Mouse (Mus musculus) embryo, embryonic 10 days (tissue): ENCODE measurements around the gene Pkmyt1.

Experiments used
- DNase-seq: peaks from one replicate; pipeline ENCODE4 v3.0.0-alpha.2; 2015; ENCODE audit warnings: low spot score

Gene Pkmyt1

DNA sequence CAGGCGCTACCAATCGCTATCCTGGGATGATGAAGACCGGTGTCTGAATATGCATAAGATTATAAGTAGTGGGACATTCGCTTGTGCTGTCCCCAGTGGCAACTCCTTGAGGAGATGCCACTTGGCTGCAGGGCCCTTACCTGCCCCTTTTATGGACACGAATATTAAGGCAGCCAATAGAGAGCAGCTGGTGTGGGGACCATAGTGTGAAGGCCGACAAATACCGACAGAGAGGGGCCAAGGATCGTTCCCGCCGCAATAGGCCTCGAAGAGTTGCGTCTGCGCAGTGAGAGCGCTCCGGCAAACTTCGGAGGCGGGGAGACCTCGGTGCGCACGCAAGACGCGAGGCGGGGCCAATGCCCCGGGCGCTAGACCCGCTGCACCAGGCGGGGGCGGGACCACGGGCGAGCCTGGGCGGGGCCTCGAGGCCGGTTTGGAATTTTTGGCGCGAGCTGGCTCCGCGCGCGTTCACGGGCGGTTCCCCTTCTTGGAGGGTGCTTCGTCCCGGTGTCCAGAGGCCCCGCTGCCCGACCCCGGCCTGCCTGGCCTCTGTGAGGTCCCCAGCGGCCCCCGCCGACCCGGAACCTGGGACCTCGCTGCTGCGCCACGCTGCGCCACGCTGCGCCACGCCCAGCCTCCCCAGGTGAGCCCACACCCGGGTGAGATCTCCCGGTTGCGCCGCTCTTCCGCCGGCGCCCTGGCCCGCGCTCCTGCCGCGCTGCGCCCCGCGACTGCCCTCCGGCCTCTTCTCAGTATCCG is at the start of gene Pkmyt1:
Gene Pkmyt1 (plus strand): TSS at position 338 of the 759 bp plus-strand sequence.
- peak; percentile 97 for DNase-seq

DNA sequence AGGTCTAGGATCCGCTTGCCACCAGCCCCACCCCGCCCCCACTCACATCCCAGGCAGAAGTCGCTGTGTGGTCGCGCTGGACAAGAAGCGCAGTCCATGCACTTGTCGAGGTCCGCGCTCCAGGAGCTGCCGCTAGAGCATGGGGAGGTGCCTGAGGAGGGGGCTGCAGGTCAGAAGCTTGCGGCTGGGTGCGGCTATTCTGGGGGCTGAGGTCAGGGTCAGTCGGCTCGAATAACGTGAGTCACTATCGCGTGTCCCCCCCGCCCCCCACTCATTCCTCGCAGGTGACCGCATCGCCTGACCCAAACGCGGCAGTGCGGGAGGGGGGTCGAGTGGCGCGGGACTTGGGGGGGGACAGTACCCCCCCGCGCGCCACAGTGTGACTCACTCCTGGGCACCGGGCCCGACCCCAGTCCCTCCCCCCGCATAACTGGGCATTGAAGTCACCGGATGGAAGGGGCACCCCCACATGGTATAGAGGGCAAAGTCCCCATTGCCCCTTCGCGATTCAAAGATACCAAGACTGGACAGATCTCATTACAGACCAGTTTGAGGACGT is 49.6 kb upstream of the Pkmyt1 start:
- peak; percentile 57 for DNase-seq

DNA sequence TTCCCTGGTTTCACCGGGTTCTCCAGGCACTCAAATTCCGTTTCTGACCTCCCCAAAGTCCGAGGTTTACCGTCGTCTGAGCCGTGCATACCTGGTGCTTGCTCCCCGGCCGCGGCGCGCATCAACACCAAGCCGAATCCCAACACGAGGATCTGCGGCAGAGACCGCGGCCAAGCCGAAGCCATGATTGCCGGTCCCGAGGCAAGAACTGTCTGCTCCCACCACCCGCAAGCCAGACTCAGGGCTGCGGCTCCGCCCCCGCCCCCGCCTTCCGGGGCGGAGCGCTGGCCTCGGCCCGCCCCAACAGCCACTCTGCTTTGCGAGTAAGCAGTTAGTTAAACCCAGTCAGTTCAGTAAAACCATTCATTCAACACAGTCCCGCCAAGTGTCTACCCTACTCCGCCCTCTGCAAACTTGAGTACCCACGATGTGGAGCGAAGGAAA is 48.9 kb upstream of the Pkmyt1 start, which contains the start of gene Tnfrsf12a:
Gene Tnfrsf12a (minus strand): TSS at position 233 of the 444 bp plus-strand sequence.
- peak; percentile 82 for DNase-seq

DNA sequence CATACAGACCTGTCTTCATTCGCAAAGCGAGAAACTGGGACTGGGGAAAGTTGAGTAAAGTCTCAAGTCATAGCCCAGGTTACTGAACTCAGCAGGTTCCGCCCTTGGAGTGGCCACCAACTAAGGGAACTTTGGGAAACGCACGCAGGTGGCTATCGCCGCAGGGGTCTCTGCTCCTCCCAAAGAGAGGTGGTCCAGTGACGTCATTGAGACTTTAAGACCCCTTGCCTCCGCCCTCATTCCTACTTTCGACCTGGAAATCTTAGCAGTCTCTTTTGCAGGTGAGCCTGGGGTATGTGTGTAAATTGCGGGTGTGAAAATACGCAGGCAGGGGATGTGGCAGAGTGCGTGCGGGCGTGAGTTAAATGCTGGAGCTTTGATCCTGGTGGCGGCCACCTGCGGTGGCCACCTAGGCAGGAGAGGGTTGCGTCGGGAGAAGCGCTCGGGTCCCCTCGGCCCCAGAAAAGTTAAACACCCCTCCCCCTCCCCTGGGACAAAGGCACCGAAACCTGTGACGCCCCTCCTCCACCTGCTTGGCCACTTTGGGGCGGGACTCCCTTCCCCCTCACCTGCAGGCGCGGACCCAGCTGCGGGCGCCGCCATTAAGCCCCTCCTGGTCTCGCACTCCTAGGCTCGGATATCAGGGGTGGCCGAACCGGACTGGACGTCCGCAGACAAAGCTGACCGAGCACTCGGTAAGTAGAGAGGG is 46.9 kb upstream of the Pkmyt1 start, which contains the start of gene Cldn6:
Gene Cldn6 (plus strand): TSS at position 123 of the 709 bp plus-strand sequence.
- peak; percentile 55 for DNase-seq

DNA sequence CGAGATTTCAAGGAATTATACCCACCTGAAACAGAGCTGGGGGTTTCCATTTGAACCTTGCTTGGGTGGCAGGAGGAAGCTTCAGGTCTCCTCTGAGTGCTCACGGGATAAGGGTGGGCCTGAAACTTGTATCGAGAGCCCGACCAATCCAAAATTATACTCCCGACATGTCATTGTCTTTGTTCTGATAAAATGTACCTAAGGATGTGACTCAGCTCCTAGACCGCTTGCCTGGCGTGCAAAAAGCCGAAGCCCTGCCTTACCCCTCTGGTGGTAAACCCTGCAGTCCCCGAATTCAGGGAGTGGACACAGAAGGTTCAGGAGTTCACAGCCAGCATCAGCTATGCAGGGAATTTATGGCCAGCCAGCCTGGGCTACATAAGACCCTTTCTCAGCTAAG is 45.8 kb upstream of the Pkmyt1 start:
- no peak for DNase-seq

DNA sequence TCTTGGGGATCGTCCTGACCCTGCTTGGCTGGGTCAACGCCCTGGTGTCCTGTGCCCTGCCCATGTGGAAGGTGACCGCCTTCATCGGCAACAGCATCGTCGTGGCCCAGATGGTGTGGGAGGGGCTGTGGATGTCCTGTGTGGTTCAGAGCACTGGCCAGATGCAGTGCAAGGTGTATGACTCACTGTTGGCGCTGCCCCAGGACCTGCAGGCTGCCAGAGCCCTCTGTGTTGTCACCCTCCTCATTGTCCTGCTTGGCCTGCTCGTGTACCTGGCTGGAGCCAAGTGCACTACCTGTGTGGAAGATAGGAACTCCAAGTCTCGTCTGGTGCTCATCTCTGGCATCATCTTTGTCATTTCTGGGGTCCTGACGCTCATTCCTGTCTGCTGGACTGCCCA is 45.0 kb upstream of the Pkmyt1 start:
- DNase-seq = no peak

DNA sequence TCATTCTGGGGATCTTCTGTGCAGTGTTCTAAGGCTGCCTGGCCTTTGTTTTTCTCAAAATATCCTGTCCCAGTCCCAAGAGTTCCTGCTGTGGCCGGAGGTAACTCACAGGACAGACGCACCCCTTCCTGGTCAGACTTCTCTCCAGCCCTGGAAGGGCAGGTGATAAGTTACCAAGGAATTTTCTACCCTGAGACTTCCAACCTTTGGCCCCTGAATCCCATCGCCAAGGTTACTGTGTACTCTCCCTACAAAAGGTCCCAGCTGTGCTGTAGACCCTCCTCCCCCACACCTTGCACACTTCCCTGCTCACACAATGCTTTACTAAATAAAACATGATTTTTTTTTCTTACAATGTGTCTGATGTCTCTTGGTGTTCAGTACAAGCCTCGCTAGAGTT is 44.0 kb upstream of the Pkmyt1 start:
- no peak for DNase-seq

DNA sequence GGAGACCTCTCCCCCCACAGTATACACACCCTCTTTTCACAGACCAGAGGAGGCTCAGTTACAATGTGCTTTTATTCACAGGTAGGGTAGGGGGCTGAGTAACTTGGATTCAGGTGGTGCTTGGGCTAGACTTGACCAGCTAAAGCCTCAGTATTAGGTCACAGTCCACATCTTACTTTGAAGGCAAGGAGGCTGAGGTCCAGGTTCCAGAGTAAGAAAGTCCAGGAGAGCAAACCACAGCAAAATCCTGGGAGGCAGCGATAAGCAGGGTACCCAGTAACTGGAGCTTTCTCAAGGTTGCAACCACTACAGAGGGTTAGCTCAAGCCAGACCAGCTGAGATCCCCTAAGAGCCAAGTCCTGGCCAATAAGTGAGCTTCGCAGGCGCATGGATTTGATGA is 43.6 kb upstream of the Pkmyt1 start:
- DNase-seq = no peak

DNA sequence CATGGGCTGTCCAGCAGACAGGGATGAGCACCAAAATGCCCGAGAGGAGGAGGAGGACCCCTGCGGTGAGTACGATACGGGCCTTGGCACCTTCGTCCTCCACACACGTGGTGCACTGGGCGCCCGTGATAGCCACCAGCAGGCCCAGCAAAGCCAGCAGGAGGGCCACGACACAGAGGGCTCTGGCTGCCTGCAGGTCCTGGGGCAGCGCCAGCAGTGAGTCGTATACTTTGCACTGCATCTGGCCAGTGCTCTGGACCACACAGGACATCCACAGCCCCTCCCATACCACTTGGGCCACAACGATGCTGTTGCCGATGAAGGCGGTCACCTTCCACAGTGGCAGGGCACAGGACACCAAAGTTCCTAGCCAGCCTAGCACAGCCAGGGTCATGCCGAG is 42.9 kb upstream of the Pkmyt1 start:
- no peak for DNase-seq

DNA sequence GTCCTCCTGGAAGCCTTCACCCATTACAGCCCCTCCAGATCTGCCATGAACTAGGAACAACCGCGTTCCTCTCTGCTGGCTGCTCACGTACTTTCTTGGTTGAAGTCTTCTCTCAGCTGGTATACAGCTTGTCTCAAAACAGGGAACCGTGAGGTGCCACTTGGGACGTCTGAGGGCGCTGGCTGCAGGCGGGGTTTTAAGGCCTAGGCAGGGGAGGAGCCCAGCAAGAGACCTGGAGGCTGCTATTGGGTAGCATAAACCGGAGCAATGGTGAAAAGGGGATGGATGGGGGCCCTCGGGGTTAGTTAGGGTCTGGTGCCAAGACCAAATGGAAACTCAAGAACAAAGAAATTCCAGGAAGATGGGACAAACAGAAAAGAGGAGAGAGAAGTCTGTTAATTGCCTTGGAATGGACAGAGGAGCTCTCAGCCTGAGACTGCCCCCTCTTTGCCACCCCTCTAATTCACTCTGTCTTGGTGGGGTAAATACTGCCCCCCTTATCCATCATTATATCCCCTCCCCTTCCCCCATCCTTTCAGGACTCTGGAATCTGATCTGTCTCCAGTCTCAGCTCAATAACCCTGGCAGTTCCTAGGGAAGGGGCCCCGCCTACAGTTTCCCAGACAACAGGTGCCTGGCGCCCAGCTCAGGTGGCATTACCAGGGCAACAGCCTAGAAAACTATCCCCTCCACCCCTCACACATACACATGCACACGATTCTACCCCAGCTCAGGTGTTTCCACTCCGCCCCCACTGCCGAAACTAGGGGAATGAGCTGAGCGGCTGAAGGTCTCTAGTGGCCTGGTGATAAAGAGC is 42.1 kb upstream of the Pkmyt1 start, which contains the start of gene Cldn9:
Gene Cldn9 (minus strand): TSS at position 171 of the 817 bp plus-strand sequence.
- no peak for DNase-seq

DNA sequence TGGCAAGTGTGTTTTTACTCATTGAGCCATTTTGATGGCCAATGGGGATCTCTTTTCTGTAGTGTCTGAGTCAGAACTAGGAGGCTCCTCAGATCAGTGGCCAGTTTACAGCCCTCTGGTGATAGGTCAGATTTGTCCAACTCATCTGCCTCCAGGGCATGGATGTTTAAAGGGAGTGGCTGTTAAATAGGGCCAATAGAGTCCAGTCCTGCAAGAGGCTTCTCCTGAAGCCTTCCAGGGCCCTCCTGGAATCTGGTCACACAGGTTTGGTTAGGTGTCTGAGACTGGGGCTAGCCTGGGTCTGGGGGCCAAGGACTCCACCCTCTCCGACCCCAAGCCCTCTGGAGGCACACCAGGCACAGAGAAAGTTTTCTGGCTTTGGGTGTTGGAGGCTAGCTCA is 31.6 kb upstream of the Pkmyt1 start:
- peak; percentile 17 for DNase-seq

DNA sequence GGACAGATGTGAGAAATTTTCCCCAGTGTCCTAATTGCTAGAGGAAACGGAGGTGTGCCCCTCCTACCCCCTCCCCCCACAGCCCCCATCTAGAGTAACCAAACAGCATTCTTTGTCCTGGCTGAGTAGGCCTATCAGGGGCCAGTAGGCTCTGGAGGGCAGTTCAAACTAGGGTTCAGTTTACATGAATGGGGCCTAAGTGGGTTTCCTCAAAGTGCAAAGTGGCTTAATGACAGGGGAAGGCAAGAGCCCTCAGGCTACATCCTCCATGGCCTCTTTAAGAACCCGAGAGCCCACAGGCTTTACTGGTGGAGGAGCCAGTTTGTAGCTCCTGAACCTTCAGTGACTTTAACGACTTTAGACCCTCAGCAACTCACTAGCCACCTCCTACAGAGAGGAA is 30.3 kb upstream of the Pkmyt1 start:
- peak; percentile 64 for DNase-seq

DNA sequence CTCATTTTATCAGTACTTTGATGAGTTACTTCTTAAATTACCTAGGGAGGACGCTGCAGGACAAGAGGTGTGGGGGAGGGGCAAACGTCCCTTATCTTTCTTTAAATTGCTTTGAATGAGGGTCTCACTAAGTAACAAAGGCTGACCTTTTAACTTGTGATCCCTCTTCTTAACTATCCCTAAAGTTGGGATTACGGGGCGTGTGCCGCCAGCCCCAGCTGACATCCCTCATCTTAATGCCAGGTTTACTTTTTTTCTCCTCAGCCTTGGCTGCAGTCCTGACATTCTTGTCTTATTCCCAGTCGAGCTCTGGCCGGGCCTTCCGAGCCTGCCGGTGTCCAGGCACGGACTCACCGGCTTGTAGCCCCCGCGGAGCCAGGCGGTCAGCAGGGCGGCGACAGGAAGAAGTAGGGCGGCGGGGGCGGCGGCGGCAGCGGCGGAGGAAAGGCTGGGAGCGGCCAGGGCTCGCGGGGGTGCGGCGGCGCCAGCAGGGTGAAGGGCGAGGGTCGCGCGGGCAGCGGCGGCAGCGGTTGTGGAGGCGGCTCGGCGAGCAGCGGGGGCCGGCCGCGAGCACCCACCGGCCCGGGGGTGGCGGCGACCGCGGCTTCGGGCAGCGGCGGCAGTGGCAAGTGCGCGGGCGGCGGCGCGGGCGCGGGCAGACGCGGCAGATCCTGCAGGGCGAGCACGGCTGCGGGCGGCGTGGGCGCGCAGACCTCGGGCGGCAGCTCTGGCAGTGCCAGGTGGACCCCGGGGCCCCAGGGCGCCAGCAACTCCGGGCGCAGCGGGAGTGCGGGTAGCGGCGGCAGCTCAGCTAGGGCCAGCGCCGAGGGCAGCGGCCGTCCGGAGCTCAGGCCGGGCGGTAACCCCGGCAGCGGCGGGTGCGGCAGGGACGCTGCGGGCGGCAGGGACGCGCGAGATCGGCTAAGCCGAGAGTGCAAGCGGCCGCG is 26.7 kb upstream of the Pkmyt1 start:
- DNase-seq = no peak

DNA sequence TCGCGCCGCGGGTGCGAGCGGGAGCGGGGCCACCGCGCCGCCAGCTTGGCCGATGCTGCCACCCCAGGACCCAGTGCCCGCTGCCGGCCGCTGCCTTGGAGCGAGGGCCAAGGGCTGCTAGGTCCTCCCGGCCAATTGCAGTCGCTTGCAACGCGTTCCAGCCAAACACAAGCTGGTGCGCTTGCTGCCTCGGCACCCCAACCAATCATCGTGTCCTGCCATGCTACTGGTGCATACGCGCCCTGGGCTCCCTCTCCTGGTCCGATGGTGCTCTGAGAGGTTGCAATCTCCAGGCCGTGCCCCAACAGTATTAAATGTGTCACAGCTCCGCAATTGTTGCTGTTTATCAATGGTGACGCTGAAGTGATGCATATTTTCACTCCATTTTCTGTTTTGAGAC is 26.1 kb upstream of the Pkmyt1 start:
- DNase-seq = peak; percentile 96

DNA sequence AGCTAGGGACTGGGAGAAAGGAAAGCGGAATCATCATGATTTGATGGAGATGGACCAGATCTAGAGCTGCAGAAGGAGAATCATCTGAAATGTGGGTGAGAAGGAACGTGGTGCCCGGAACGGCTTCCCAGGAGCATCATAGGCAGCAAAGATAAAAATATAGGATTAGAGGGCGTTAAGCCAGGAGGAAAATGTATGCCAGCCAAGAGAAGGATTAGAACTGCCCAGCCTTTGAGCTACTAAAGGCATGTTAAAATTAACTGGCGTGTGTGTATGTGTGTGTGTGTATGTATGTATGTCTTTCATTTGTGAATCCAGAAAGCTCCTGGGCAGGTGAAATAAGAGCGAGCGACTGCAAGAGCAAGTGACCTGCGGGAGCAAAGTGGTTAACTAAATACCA is 22.8 kb upstream of the Pkmyt1 start:
- DNase-seq = no peak

DNA sequence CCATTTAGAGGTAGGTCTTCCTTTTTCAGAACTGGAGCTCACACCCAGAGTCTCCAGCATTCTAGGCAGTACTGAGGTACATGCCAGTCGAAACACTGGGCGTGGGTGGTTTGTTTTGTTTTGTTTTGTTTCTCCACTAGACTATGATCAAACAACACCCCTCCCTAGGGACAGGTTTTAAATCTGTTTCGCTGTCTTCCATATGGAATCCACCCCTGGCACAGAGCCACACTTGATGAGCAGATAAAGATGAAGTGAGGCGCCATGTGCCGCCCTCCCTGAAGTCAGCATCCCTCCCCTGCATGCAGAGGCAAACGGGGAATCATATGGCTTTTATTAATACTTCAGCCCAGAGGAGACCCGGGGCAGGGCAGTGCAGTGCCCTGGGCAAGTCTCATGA is 21.4 kb upstream of the Pkmyt1 start:
- no peak for DNase-seq

DNA sequence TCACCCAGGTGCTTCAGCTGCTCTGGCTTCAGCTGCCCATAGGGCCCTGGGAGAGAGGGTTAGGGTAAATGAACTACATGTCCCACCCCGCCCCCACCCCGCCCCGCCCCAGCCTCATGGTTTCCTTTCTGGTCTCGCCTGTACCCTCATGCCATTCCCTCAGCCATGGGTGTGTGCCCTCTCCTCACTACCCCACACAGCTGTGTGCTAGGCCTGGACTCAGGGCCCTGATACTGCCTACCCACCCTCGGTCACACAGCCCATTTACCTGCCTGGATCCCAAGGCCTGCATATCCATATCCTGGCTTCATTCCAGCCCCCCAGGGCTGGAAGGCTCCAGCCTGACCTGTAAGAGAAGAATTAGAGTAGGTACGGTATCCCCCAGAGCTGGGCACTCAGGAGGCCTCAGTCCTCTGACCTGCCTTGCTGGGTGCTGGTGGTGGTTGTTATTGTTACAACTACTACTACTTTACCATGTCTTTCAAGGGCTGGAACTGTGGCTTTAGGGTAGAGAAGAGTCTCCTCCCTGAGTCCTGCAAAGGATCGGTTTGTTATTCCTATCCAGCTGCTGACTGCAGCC is 20.5 kb upstream of the Pkmyt1 start:
- DNase-seq = no peak

DNA sequence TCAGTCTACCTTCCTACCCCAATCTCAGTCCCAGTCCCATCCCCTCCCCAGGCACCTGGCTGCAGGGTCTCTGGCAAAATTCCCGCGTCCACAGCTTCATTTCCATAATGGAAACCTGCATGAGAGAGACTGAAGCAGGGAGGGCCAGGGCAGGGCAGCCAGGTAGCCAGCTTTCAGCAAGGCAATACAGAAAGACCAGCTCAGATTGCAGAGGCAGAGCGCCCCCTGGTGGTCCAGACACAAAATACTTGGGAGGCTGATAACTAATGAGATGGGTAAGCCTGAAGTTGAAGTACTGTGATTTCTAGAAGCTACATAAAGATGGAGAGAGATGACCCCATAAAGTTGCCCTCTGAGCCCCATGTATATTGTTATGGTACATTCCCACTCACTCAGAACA is 19.9 kb upstream of the Pkmyt1 start:
- peak; percentile 85 for DNase-seq

DNA sequence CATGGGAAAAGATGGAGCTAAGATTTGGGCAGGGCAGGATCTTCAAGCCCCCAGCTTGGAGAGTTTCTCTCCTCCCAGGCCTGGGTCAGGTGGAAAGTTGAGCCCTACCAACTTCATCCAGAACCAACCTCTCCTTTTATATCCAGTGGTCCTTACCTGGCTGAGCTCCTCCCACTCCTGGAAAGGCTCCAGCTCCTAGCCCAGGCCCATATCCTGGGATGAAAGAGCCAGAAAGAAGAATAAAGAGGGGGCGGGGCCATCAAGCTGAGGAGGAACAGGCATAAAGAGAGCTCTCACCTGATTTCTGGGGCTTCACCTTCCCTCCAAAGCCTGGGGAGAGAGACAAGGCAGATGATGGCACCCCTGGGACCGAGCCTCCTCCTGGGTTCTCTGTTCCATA is 9.1 kb upstream of the Pkmyt1 start:
- no peak for DNase-seq

DNA sequence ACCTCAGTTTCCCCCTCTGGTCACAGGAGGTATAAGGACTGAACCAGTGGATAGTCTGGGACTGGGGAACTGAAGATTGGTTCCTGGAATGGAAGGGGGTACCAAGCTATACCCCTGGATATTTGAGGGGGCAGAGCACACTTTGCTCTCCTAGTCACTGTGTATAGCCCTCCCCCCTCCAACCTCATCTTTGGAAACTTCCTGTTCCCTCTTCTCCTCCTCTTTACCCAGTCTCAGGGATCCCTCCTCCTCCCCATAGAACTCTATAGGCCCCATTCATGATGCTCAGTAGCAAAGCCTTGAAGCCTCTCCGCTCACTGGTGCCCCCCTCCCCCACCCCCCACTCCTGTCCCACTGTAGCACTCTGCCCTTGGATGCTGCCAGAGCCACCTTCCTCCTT is 6.7 kb upstream of the Pkmyt1 start:
- no peak for DNase-seq

DNA sequence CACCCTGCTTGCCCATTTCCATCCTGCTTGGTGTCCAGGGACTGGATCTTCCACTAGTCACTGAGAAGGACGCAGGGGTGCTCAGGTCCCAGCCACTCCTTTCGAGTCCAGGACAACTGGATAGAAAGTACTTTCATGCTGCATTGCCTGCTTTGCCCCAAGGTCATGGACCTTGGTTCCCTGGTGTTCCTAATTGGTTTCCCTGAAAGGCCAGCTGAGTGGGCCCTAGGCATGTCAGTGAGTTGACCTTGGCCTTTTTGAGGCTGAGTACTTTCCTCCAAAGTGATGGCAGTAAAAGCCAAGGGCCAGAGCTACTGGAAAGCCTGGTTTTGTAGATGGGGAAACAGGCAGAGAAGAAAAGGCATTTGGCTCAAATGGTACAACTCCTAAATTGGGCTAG is 4.2 kb upstream of the Pkmyt1 start:
- no peak for DNase-seq
